Mouse (Mus musculus) heart, adult 2 months (tissue): ENCODE results near the gene Fzr1. TPM values are rescaled to one million over a fixed set of nuclear protein-coding genes. Genes with fewer than 3 reads are reported as not detected.

Source experiments
- DNase-seq, 2 experiments: peaks; one replicate each; pipeline ENCODE4 v3.0.0; 2021
- H3K27ac ChIP-seq: fragments of 200-600 bp; 2 replicates; pipeline ENCODE4 v1.8.1; 2022
- H3K27me3 ChIP-seq: fragments of 200-500 bp; 2 replicates; pipeline ENCODE4 v1.6.1; 2012; ENCODE audit warnings: mild to moderate bottlenecking, low read length, inconsistent platforms, mixed read lengths; ENCODE audit not compliant: control insufficient read depth, insufficient read depth
- H3K36me3 ChIP-seq: fragments of 200-500 bp; 2 replicates; pipeline ENCODE4 v1.6.1; 2012; ENCODE audit warnings: low read length, inconsistent platforms; ENCODE audit not compliant: control insufficient read depth, insufficient read depth
- H3K4me1 ChIP-seq: fragments of 200-500 bp; 2 replicates; pipeline ENCODE4 v1.6.1; 2011; ENCODE audit warnings: low read length; ENCODE audit not compliant: control insufficient read depth, insufficient read depth
- H3K4me3 ChIP-seq: fragments of 200-600 bp; 2 replicates; pipeline ENCODE4 v1.8.1; 2022
- H3K79me2 ChIP-seq: fragments of 200-500 bp; replicated peaks from 2 replicates; pipeline ENCODE4 v1.6.1; 2012; ENCODE audit warnings: mild to moderate bottlenecking, inconsistent platforms, low read length, moderate library complexity, mixed read lengths; ENCODE audit not compliant: control insufficient read depth, insufficient read depth
- H3K9ac ChIP-seq: fragments of 200-500 bp; 2 replicates; pipeline ENCODE4 v1.6.1; 2012; ENCODE audit warnings: low read depth, mild to moderate bottlenecking, control low read depth, inconsistent platforms, low read length, mixed read lengths
- CTCF ChIP-seq: fragments of 200-600 bp; IDR thresholded peaks from 2 replicates; pipeline ENCODE4 v1.8.1; 2022; ENCODE audit warnings: antibody characterized with exemption, mild to moderate bottlenecking, moderate library complexity
- EP300 ChIP-seq: fragments of 200-500 bp; IDR thresholded peaks from 2 replicates; pipeline ENCODE4 v1.6.1; 2011; ENCODE audit warnings: low read depth, low read length, control low read depth; ENCODE audit not compliant: insufficient read depth
- POLR2A ChIP-seq: fragments of 200-500 bp; IDR thresholded peaks from 2 replicates; pipeline ENCODE4 v1.6.1; 2011; ENCODE audit warnings: mild to moderate bottlenecking, low read depth, low read length, control low read depth; ENCODE audit not compliant: insufficient read depth
- WGBS: fragments of 180-500 bp; shearing (Covaris S2); methylation state at CpG from one replicate; pipeline ENCODE4 v1.1.7; 2018; 5-methylcytosine and 5-hydroxymethylcytosine counted together
- intact Hi-C: fragments of 180-260 bp; cut with DNase I; formaldehyde crosslinking; loops from one replicate; pipeline ENCODE4 v1.15.1; 2025
- microRNA-seq, 2 experiments: library from miRNA; unstranded; fragments of <30 nt; microRNA quantifications; one replicate each; pipeline ENCODE4 v1.2.0; 2021
- polyA plus RNA-seq: library from polyadenylated mRNA; depleted of rRNA; stranded (reverse); fragments of >200 nt; gene quantifications from 2 replicates; pipeline ENCODE4 v1.2.3, GENCODE M21; 2012; rRNA removed
- total RNA-seq, 2 experiments: library from RNA; stranded (reverse); gene quantifications; 2 replicates each; pipeline ENCODE4 v1.2.3; 2021

Fzr1 gene
- total and polyA plus RNA-seq, 3 experiments: 29.9 to 49.3 (median 31.5) TPM

GRCm38 (mm10) chr10:81316338-81317060 is 61.8 kb downstream of the Fzr1 start:
- DNase-seq: no peak
- no peaks in the 10 kb centered on the region for H3K27me3 ChIP-seq
- H3K4me3 ChIP-seq: no peak overlapping the region
- intact Hi-C loops: no loop called here
- H3K79me2 ChIP-seq: no peaks in the 10 kb centered on the region; the same call in 1 of the 2 replicates
- H3K36me3 ChIP-seq: no peaks in the 10 kb centered on the region
- 61% methylated on average over 16 of the region's 16 CpGs for WGBS
- TF ChIP-seq EP300 (no peak), POLR2A (no peak), CTCF (peak; percentile 63)
- H3K9ac ChIP-seq: no peak overlapping the region
- H3K27ac ChIP-seq: no peak overlapping the region
- H3K4me1 ChIP-seq: peaks cover 5% of the 10 kb centered on the region

Small RNAs within 50 kb of the gene (microRNA-seq; reads per million reads assigned to microRNA genes)
- gene Mir1191b (0 to 0.56 reads per million in 2 experiments), gene Mir6913 (0.56 to 1.5 reads per million in 2 experiments)

Other genes starting within 250 kb of the Fzr1 start
Only the 30 nearest of the 34 such genes appear.
- gene Pias4, start 210.6 kb downstream of the Fzr1 start, total RNA-seq: 10 to 100 TPM; 14.1 to 16.5 TPM
- 22.3 and 23.3 TPM in 2 replicates for gene Pias4, start 210.6 kb downstream of the Fzr1 start, polyA plus RNA-seq
- 1,000 to 10,000 TPM; 1,027 to 1,244 TPM for gene Eef2, start 201.9 kb downstream of the Fzr1 start, total RNA-seq
- 887 and 1,187 TPM in 2 replicates for gene Eef2, start 201.9 kb downstream of the Fzr1 start, polyA plus RNA-seq
- gene Dapk3, start 195.5 kb downstream of the Fzr1 start, total RNA-seq: 10 to 100 TPM; 27.8 to 29.0 TPM
- 30.6 and 35.5 TPM in 2 replicates for gene Dapk3, start 195.5 kb downstream of the Fzr1 start, polyA plus RNA-seq
- not detected for gene 4930442H23Rik, start 194.7 kb downstream of the Fzr1 start, total RNA-seq
- gene 4930442H23Rik, start 194.7 kb downstream of the Fzr1 start, polyA plus RNA-seq: not detected in 2 replicates
- gene Nmrk2, start 176.5 kb downstream of the Fzr1 start, total RNA-seq: 1 to 10 TPM; 8.7 to 8.8 TPM
- 4.7 and 6.3 TPM in 2 replicates for gene Nmrk2, start 176.5 kb downstream of the Fzr1 start, polyA plus RNA-seq
- gene Atcay, start 147.7 kb downstream of the Fzr1 start, total RNA-seq: under 1 TPM in 1 of 2 experiments, not detected in 1; 0.09 TPM
- gene Atcay, start 147.7 kb downstream of the Fzr1 start, polyA plus RNA-seq: 0.14 and 0.20 TPM in 2 replicates
- 1 to 10 TPM; 1.8 to 2.0 TPM for gene Zfr2, start 145.4 kb downstream of the Fzr1 start, total RNA-seq
- gene Zfr2, start 145.4 kb downstream of the Fzr1 start, polyA plus RNA-seq: 5.0 and 6.3 TPM in 2 replicates
- under 1 TPM; 0.48 to 0.86 TPM for gene Matk, start 125.6 kb downstream of the Fzr1 start, total RNA-seq
- 0.97 and 1.5 TPM in 2 replicates for gene Matk, start 125.6 kb downstream of the Fzr1 start, polyA plus RNA-seq
- gene Mrpl54, start 111.6 kb downstream of the Fzr1 start, total RNA-seq: 100 to 1,000 TPM in 1 of 2 experiments, 10 to 100 TPM in 1; 85.7 to 101 TPM
- 66.7 and 93.2 TPM in 2 replicates for gene Mrpl54, start 111.6 kb downstream of the Fzr1 start, polyA plus RNA-seq
- 100 to 1,000 TPM; 111 to 123 TPM for gene Apba3, start 111.6 kb downstream of the Fzr1 start, total RNA-seq
- 151 TPM in 2 replicates for gene Apba3, start 111.6 kb downstream of the Fzr1 start, polyA plus RNA-seq
- not detected for gene Tjp3, start 86.9 kb downstream of the Fzr1 start, total RNA-seq
- 0.12 and 0.78 TPM in 2 replicates for gene Tjp3, start 86.9 kb downstream of the Fzr1 start, polyA plus RNA-seq
- 10 to 100 TPM; 27.0 to 28.0 TPM for gene Pip5k1c, start 85.6 kb downstream of the Fzr1 start, total RNA-seq
- 37.5 and 44.2 TPM in 2 replicates for gene Pip5k1c, start 85.6 kb downstream of the Fzr1 start, polyA plus RNA-seq
- gene Cactin, start 57.4 kb downstream of the Fzr1 start, total RNA-seq: 10 to 100 TPM; 16.1 to 18.0 TPM
- 15.4 and 18.0 TPM in 2 replicates for gene Cactin, start 57.4 kb downstream of the Fzr1 start, polyA plus RNA-seq
- gene Tbxa2r, start 49.8 kb downstream of the Fzr1 start, total RNA-seq: 1 to 10 TPM; 3.8 to 4.1 TPM
- 7.1 and 8.7 TPM in 2 replicates for gene Tbxa2r, start 49.8 kb downstream of the Fzr1 start, polyA plus RNA-seq
- 1 to 10 TPM; 5.5 to 6.4 TPM for gene Gipc3, start 35.2 kb downstream of the Fzr1 start, total RNA-seq
- gene Gipc3, start 35.2 kb downstream of the Fzr1 start, polyA plus RNA-seq: 4.7 and 4.8 TPM in 2 replicates
- 10 to 100 TPM; 55.6 to 58.1 TPM for gene Hmg20b, start 28.0 kb downstream of the Fzr1 start, total RNA-seq
- gene Hmg20b, start 28.0 kb downstream of the Fzr1 start, polyA plus RNA-seq: 44.3 and 54.9 TPM in 2 replicates
- 10 to 100 TPM; 10.6 to 11.1 TPM for gene Mfsd12, start 21.0 kb downstream of the Fzr1 start, total RNA-seq
- gene Mfsd12, start 21.0 kb downstream of the Fzr1 start, polyA plus RNA-seq: 9.6 and 10.5 TPM in 2 replicates
- gene 4930404N11Rik, start 12.7 kb downstream of the Fzr1 start, total RNA-seq: 1 to 10 TPM in 1 of 2 experiments, under 1 TPM in 1; 0.64 to 1.1 TPM
- 0.32 and 1.2 TPM in 2 replicates for gene 4930404N11Rik, start 12.7 kb downstream of the Fzr1 start, polyA plus RNA-seq
- 10 to 100 TPM; 46.6 to 53.8 TPM for gene Dohh, start 5.9 kb upstream of the Fzr1 start, total RNA-seq
- 48.5 and 56.9 TPM in 2 replicates for gene Dohh, start 5.9 kb upstream of the Fzr1 start, polyA plus RNA-seq
- 1 to 10 TPM in 1 of 2 experiments, under 1 TPM in 1; 0.73 to 1.9 TPM for gene Gm48551, start 6.0 kb upstream of the Fzr1 start, total RNA-seq
- gene Gm48551, start 6.0 kb upstream of the Fzr1 start, polyA plus RNA-seq: 2.1 and 3.5 TPM in 2 replicates
- gene Gm48552, start 10.5 kb upstream of the Fzr1 start, total RNA-seq: 1 to 10 TPM in 1 of 2 experiments, not detected in 1; 1.2 TPM
- gene Gm48552, start 10.5 kb upstream of the Fzr1 start, polyA plus RNA-seq: 0.88 and 1.2 TPM in 2 replicates
- gene Smim24, start 14.5 kb upstream of the Fzr1 start, total RNA-seq: 1 to 10 TPM; 2.0 to 2.3 TPM
- gene Smim24, start 14.5 kb upstream of the Fzr1 start, polyA plus RNA-seq: 8.3 and 8.6 TPM in 2 replicates
- gene Nfic, start 77.1 kb upstream of the Fzr1 start, total RNA-seq: 100 to 1,000 TPM in 1 of 2 experiments, 10 to 100 TPM in 1; 94.2 to 104 TPM
- 59.9 and 80.1 TPM in 2 replicates for gene Nfic, start 77.1 kb upstream of the Fzr1 start, polyA plus RNA-seq
- under 1 TPM in 1 of 2 experiments, not detected in 1; 0.16 TPM for gene Celf5, start 104.2 kb upstream of the Fzr1 start, total RNA-seq
- 0.39 and 0.73 TPM in 2 replicates for gene Celf5, start 104.2 kb upstream of the Fzr1 start, polyA plus RNA-seq
- gene Ncln, start 117.9 kb upstream of the Fzr1 start, total RNA-seq: 10 to 100 TPM; 68.6 to 74.2 TPM
- 107 and 116 TPM in 2 replicates for gene Ncln, start 117.9 kb upstream of the Fzr1 start, polyA plus RNA-seq
- 1 to 10 TPM in 1 of 2 experiments, under 1 TPM in 1; 0.81 to 1.1 TPM for gene S1pr4, start 121.6 kb upstream of the Fzr1 start, total RNA-seq
- 2.0 and 3.1 TPM in 2 replicates for gene S1pr4, start 121.6 kb upstream of the Fzr1 start, polyA plus RNA-seq
- 1 to 10 TPM; 1.1 to 1.5 TPM for gene Gna15, start 145.7 kb upstream of the Fzr1 start, total RNA-seq
- gene Gna15, start 145.7 kb upstream of the Fzr1 start, polyA plus RNA-seq: 1.1 and 1.2 TPM in 2 replicates
- 10 to 100 TPM; 46.6 to 53.5 TPM for gene Gna11, start 166.7 kb upstream of the Fzr1 start, total RNA-seq
- 68.0 and 81.9 TPM in 2 replicates for gene Gna11, start 166.7 kb upstream of the Fzr1 start, polyA plus RNA-seq
- 1,000 to 10,000 TPM in 1 of 2 experiments, 100 to 1,000 TPM in 1; 982 to 1,113 TPM for gene Aes, start 181.0 kb upstream of the Fzr1 start, total RNA-seq
- 2,586 and 3,063 TPM in 2 replicates for gene Aes, start 181.0 kb upstream of the Fzr1 start, polyA plus RNA-seq
- gene Tle2, start 196.0 kb upstream of the Fzr1 start, total RNA-seq: 1 to 10 TPM; 6.8 to 7.4 TPM
- 40.9 and 43.8 TPM in 2 replicates for gene Tle2, start 196.0 kb upstream of the Fzr1 start, polyA plus RNA-seq